Mouse (Mus musculus) gastrocnemius, postnatal 4 days (tissue): ENCODE results near the gene Hsdl1. TPM values are rescaled to one million over a fixed set of nuclear protein-coding genes. Genes with fewer than 3 reads are reported as not detected.

Experiments
- DNase-seq, 2 experiments: peaks; one replicate each; pipeline ENCODE4 v3.0.0; 2021 to 2022; ENCODE audit warnings: low spot score in 2 of 2, mixed read lengths in 2 of 2
- long read RNA-seq, 2 experiments: library from polyadenylated mRNA; stranded (forward); transcript quantifications; one replicate each; pipeline ENCODE4 v2.0.0; 2021
- total RNA-seq, 2 experiments: library from RNA; stranded (reverse); gene quantifications; 2 replicates each; pipeline ENCODE4 v1.2.3; 2021

The Hsdl1 gene
- total RNA-seq: 10 to 100 TPM; 17.9 to 19.3 TPM
- long read RNA-seq, experiment 1, transcript Hsdl1-201 (5 exons, 3,141 nt): major isoform, 26 of 41 reads
- long read RNA-seq, experiment 1, partial matches to known transcripts: 5 of 41 reads
- long read RNA-seq, experiment 1, other reads (novel, unspliced or antisense): 10 of 41 reads
- long read RNA-seq, experiment 2, transcript Hsdl1-201 (5 exons, 3,141 nt): major isoform, 53 of 74 reads
- long read RNA-seq, experiment 2, partial matches to known transcripts: 4 of 74 reads
- long read RNA-seq, experiment 2, other reads (novel, unspliced or antisense): 17 of 74 reads

DNA sequence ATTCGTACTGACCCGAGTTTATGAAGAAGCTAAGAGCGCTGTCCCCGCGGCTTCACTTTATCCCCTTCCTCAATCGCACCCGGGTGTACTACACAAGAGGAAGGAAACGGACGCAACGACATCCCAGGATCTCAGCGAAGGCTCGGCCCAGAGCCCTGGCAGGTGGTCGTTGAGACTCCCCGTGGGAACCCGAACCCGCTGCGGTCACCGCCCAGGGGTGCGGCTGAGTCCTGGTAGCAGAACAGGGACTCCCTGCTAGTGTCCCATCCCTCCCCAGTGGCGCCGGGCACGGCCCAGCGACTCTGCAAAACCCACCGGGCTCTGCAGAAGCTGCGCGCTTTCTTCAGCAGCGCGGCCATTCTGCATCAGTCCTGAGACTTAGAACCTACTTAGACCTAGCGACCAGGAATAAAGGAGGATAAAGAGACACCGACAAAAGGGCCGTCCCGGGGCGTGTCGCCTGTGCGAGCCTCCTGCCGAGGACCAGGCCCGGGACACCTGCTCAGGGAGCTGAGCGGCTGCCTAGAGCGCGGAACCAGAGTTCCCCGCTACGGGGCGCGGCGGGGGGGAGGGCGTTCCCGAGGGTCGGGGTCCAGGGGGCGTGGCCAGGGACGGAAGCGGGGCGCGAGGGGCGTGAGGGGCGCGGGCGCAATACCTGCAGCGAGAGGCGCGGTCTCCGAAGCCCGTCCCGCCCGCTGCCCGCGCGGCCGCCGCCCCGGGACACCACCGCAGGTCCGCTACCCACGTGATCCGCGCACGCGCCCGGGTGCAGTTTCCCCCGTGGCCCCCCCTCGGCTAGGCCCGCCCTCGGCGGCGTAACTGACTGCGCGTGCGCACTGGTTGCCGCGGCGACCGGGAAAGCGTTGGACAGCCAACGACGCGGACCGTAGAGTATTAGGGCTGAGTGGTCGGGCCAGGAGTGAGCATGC, at the start of gene Hsdl1, which contains the start of gene Dnaaf1:
Gene Hsdl1, minus strand, starts transcription at position 747 of the 929 bp plus-strand sequence.
Gene Dnaaf1, plus strand, starts transcription at position 799 of the 929 bp plus-strand sequence.
- peak; percentile 98 to 99 for DNase-seq

DNA sequence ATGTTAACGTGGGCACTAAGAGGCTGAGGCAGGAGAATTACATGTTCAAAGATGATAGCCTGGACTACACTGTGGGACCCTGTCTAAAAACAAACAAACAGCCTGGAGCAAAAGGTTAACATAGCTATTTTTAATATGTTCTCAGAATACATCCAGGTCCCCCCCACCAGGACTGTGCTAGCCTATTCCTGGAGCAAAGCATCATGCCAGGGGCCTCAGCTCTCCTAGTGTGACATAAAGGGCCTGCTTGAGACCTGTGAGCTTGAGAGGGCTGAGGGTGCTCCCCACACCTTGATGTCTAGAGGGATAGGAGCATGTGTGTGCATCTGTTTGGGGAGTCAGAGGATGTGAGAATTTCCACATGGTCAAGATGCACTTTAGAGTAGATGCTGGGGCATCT, 48.8 kb upstream of the Hsdl1 start:
- DNase-seq: no peak

DNA sequence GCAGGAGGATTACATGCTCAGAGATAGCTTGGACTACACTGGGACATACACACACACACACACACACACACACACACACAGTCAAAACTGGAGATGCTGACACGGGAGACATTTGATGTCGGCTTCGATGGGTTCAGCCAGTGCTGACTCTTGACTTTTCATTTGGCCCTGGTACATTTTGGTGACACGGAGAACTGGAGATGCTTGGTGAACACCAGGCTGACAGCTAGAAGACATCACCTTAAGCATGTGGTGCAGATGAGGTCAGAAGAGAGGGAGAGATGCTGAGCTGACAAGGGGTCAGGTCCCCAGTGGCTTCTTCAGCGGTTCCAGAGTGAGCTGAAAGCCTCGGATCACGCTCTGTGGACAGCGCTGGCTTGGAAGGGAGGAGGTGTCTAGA, 48.1 kb upstream of the Hsdl1 start:
- no peak for DNase-seq

- no peak for DNase-seq
These were observed 47.6 kb upstream of the Hsdl1 start for GRCm38 (mm10) chr8:119622555-119622954.

GRCm38 (mm10) chr8:119620848-119621465, 46.0 kb upstream of the Hsdl1 start:
- DNase-seq: no peak

GRCm38 (mm10) chr8:119620116-119620840, 45.3 kb upstream of the Hsdl1 start:
- no peak for DNase-seq

- no peak for DNase-seq
These were observed 43.9 kb upstream of the Hsdl1 start for GRCm38 (mm10) chr8:119618887-119619286.

- DNase-seq: no peak
These were observed 42.6 kb upstream of the Hsdl1 start for GRCm38 (mm10) chr8:119617586-119617985.

GRCm38 (mm10) chr8:119616811-119617210, 41.8 kb upstream of the Hsdl1 start:
- no peak for DNase-seq

GRCm38 (mm10) chr8:119616358-119616757, 41.4 kb upstream of the Hsdl1 start:
- DNase-seq: no peak

DNA sequence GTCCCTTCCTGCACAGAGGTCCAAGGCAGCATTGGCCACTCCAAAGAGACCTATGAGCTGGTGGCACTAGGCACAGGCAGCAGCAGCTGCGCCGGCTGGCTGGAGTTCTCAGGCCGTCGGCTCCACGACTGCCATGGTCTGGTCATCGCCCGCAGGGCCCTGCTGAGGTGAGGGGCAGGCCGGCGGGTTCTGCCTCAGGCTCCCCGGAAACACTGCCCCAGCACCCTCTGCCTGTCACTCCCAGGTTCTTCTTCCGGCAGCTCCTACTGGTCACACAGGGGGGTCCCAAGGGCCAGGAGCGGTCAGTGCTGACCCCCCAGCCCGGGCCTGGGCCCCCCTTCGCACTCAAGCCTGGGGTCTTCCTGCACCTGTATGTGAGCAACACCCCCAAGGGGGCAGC, 40.1 kb upstream of the Hsdl1 start:
- no peak for DNase-seq

GRCm38 (mm10) chr8:119612471-119612870, 37.5 kb upstream of the Hsdl1 start, which contains the start of gene Adad2:
Gene Adad2 (plus strand): TSS chr8:119612747.
- DNase-seq: no peak

- no peak for DNase-seq
These were observed 31.2 kb upstream of the Hsdl1 start for GRCm38 (mm10) chr8:119606224-119606623.

- peak; percentile 79 to 94 for DNase-seq
These were observed 30.0 kb upstream of the Hsdl1 start, which contains the start of gene Taf1c for GRCm38 (mm10) chr8:119604996-119605395. Gene Taf1c (minus strand): TSS chr8:119605222.

- DNase-seq: no peak
These were observed 29.4 kb upstream of the Hsdl1 start for GRCm38 (mm10) chr8:119604398-119604803.

DNA sequence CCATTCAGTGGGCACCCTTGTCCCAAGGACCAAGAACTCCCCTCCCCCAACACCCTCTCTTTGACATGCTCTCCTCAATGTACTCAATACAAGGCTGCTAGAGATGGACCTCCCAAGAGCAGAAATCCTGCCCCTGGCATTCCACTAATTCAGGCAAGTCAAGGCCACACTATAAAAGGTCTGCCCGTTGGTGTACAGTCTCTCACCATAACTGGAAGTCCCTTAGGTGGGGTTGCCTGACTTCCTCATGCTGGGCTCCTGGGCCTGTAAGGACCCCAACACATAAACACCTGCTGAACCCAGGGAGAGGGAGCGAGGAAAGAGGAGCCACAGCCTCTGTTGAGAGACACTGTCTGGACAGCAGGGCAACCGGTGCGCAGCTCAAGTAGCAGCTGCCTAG, 28.8 kb upstream of the Hsdl1 start:
- DNase-seq: no peak

DNA sequence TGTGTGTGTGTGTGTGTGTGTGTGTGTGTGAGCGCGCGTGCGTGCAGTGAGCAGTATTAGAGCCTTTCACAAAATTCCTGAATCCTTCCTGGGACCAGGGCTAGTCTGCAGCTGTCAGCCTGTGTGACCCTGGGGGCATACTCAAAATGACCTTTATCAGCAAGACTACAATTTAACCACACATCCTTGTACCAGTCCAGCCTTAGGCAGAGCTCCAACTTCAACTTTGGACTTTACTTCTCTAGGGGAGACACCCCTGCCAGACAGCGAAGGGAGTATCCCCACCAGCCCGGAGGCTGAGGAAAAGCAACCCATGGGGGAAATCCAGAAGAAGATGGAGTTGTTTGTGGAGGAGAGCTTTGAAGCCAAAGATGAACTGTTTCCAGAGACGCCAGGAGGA, 16.5 kb upstream of the Hsdl1 start:
- DNase-seq: no peak

DNA sequence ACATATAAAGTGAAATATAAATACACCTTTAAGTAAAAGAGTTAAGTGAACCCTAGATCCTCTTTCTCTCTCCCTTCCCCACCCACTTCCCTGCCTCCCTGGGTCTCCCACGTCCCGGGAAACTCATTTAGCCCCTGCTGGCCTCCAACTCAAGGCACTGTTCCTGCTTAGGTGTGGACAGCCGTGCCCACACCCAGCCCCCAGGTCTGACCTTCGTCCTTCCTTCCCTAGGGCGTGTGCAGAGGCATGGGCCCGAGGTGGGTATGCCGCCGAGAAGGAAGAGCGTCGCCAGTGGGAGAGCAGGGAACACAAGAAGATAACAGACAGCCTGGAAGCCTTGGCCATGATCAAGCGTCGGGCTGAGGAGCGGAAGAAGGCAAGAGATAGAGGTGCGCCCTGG, 15.4 kb upstream of the Hsdl1 start:
- DNase-seq: no peak

GRCm38 (mm10) chr8:119588844-119589243, 13.9 kb upstream of the Hsdl1 start:
- no peak for DNase-seq

- DNase-seq: no peak
These were observed 13.3 kb upstream of the Hsdl1 start for GRCm38 (mm10) chr8:119588321-119588720.

- DNase-seq: no peak
These were observed 10.9 kb upstream of the Hsdl1 start for GRCm38 (mm10) chr8:119585901-119586300.
